ENCODE assay signal across 18 mouse cellular contexts in the genomic region with DNA sequence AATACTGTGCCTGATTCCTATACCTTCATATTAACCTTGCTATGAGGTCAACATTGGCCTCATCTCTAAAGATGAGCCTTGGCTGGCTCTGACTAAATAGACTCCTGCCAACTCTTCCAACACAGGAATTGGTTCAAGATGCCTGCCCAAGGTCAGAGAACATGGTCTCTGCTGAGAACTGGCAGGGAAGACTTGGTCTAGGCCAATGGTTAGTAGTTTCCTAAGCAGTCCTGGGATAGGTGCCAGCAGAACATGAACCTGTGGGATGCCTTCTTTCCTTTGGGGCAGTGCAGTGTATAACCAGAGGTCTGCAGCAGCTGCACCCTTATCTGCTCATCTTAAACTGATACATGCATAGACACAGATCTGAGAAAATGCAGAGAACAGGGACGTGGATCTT.
DNase-seq lines count a peak whose midpoint lies in the region; ATAC-seq and TF ChIP-seq lines count a peak whose summit lies in the region.
"Had no signal": no experiment of that assay in that cellular context is flagged by ENCODE, and none has a peak within 500 bp of the region (broad histone marks: within the 10 kb centered on the region; RNA-seq: fewer than 3 reads in every experiment).

No protein-coding gene starts in this region.

- DNase-seq in gastrocnemius, adult 18-20 months (ENCODE audit: low spot score): peak; percentile 16
- DNase-seq in gastrocnemius, postnatal 4 days (ENCODE audit: low spot score in 2 of 2): no peak
- peak; percentile 11 for DNase-seq in hindbrain, postnatal 0 days (ENCODE audit: low spot score)
- peak; percentile 68 for DNase-seq in adrenal gland, postnatal 14 days
- DNase-seq in brain, adult 2 months (ENCODE audit: low read depth, low spot score): peak; percentile 30
- DNase-seq: forebrain, postnatal 0 days; kidney, adult 9 months; lung, postnatal 14 days; right cerebral cortex, adult 18-20 months had no signal

- no peak overlapping the region for H3K27ac ChIP-seq in hindbrain, postnatal 0 days
- H3K27ac ChIP-seq in hindbrain, embryonic 12.5 days: no peak overlapping the region
- H3K27ac ChIP-seq in neural tube, embryonic 15.5 days (replicated peaks): no peak overlapping the region
- H3K27ac ChIP-seq: embryonic facial prominence, embryonic 10.5 days; heart, embryonic 13.5 days; hindbrain, embryonic 14.5 days; left cerebral cortex, adult 2 months; limb, embryonic 12.5 days had no signal

- 91% methylated on average over 1 of the region's 1 CpGs for WGBS in hindbrain, postnatal 0 days
- WGBS in hindbrain, embryonic 12.5 days: 94% methylated on average over 1 of the region's 1 CpGs
- 93% methylated on average over 1 of the region's 1 CpGs for WGBS in neural tube, embryonic 15.5 days

- H3K4me3 ChIP-seq in hindbrain, postnatal 0 days (ENCODE audit: low read length): no peak overlapping the region
- no peak overlapping the region for H3K4me3 ChIP-seq in hindbrain, embryonic 12.5 days
- no peak overlapping the region for H3K4me3 ChIP-seq in neural tube, embryonic 15.5 days (replicated peaks)
- H3K4me3 ChIP-seq: embryonic facial prominence, embryonic 10.5 days; erythroblast, embryonic 14.5 days; heart, embryonic 13.5 days; left cerebral cortex, adult 2 months; limb, embryonic 12.5 days had no signal

- ATAC-seq in hindbrain, postnatal 0 days: no peak
- ATAC-seq in hindbrain, embryonic 12.5 days (ENCODE audit: low FRiP score): no peak
- no peak for ATAC-seq in neural tube, embryonic 15.5 days (ENCODE audit: low FRiP score)
- ATAC-seq: forebrain, postnatal 0 days had no signal

- H3K9ac ChIP-seq in hindbrain, postnatal 0 days (replicated peaks; ENCODE audit: low read length): no peak overlapping the region
- H3K9ac ChIP-seq in hindbrain, embryonic 12.5 days: no peak overlapping the region
- no peak overlapping the region for H3K9ac ChIP-seq in neural tube, embryonic 15.5 days (replicated peaks)
- H3K9ac ChIP-seq: forebrain, postnatal 0 days; heart, embryonic 13.5 days; hindbrain, embryonic 14.5 days; limb, embryonic 12.5 days had no signal

- no peak overlapping the region for H3K4me2 ChIP-seq in hindbrain, postnatal 0 days (ENCODE audit: low read depth, low read length)
- no peak overlapping the region for H3K4me2 ChIP-seq in hindbrain, embryonic 12.5 days (replicated peaks)
- H3K4me2 ChIP-seq in neural tube, embryonic 15.5 days: no peak overlapping the region
- H3K4me2 ChIP-seq: heart, embryonic 13.5 days; hindbrain, embryonic 14.5 days; limb, embryonic 12.5 days had no signal

- no peaks in the 10 kb centered on the region for H3K36me3 ChIP-seq in hindbrain, postnatal 0 days (ENCODE audit: insufficient read depth, low read length)
- H3K36me3 ChIP-seq in hindbrain, embryonic 12.5 days: no peaks in the 10 kb centered on the region
- H3K36me3 ChIP-seq in neural tube, embryonic 15.5 days: no peaks in the 10 kb centered on the region
- H3K36me3 ChIP-seq: embryonic facial prominence, embryonic 10.5 days; G1E; heart, embryonic 13.5 days; limb, embryonic 12.5 days had no signal

- no peaks in the 10 kb centered on the region for H3K4me1 ChIP-seq in hindbrain, postnatal 0 days (ENCODE audit: insufficient read depth, low read length)
- 0 out of 2 replicates have a peak, but pooled peaks cover 4% of the 10 kb centered on the region for H3K4me1 ChIP-seq in hindbrain, embryonic 12.5 days
- no peaks in the 10 kb centered on the region for H3K4me1 ChIP-seq in neural tube, embryonic 15.5 days
- H3K4me1 ChIP-seq: embryonic facial prominence, embryonic 10.5 days; heart, embryonic 13.5 days; limb, embryonic 12.5 days had no signal

- H3K9me3 ChIP-seq in hindbrain, postnatal 0 days (ENCODE audit: low read length): no peaks in the 10 kb centered on the region
- no peaks in the 10 kb centered on the region for H3K9me3 ChIP-seq in hindbrain, embryonic 12.5 days (replicated peaks)
- H3K9me3 ChIP-seq in neural tube, embryonic 15.5 days (replicated peaks): no peaks in the 10 kb centered on the region
- H3K9me3 ChIP-seq: embryonic facial prominence, embryonic 10.5 days; heart, embryonic 13.5 days; limb, embryonic 12.5 days had no signal

- no peak for TF ChIP-seq CTCF in hindbrain, postnatal 0 days (IDR thresholded peaks at IDR 0.05; ENCODE audit: low read depth)

- no peaks in the 10 kb centered on the region for H3K27me3 ChIP-seq in hindbrain, postnatal 0 days (ENCODE audit: insufficient read depth, low read length)
- no peaks in the 10 kb centered on the region for H3K27me3 ChIP-seq in hindbrain, embryonic 12.5 days
- H3K27me3 ChIP-seq in neural tube, embryonic 15.5 days (replicated peaks): no peaks in the 10 kb centered on the region
- H3K27me3 ChIP-seq: heart, embryonic 13.5 days; limb, embryonic 12.5 days had no signal

Comparison
In these comparisons a context has a peak if more than half of its experiments do, and no peak if none do; other contexts are left out.
1. DNase-seq: peak in gastrocnemius, adult 18-20 months (single experiment), hindbrain, postnatal 0 days (single experiment), adrenal gland, postnatal 14 days (single experiment) and brain, adult 2 months (single experiment); none in gastrocnemius, postnatal 4 days (0 of 2).